Mouse (Mus musculus): Measurements from ENCODE around the gene C130050O18Rik. TPM values are rescaled to one million over a fixed set of nuclear protein-coding genes. Genes with fewer than 3 reads are reported as not detected.

The C130050O18Rik gene
- polyA plus RNA-seq, 1 experiment = 0.33 TPM

GRCm38 (mm10) chr5:139391309-139391990, 13.6 kb upstream of the C130050O18Rik start:
- TF ChIP-seq CTCF (IDR thresholded peaks at IDR 0.05; ENCODE audit: borderline replicate concordance, extremely low read depth, insufficient read depth, insufficient read length) = no peak
- TF ChIP-seq POLR2A (IDR thresholded peaks at IDR 0.05; ENCODE audit: borderline replicate concordance, extremely low read depth, insufficient read depth, insufficient read length, poor library complexity, severe bottlenecking) = no peak

GRCm38 (mm10) chr5:139392219-139393196, 12.6 kb upstream of the C130050O18Rik start:
- DNase-seq (ENCODE audit: low read depth) = no peak
- TF ChIP-seq CTCF (IDR thresholded peaks at IDR 0.05; ENCODE audit: borderline replicate concordance, extremely low read depth, insufficient read depth, insufficient read length) (no peak), POLR2A (IDR thresholded peaks at IDR 0.05; ENCODE audit: borderline replicate concordance, extremely low read depth, insufficient read depth, insufficient read length, poor library complexity, severe bottlenecking) (no peak)

More at GRCm38 (mm10) chr5:139391309-139391990, 13.6 kb upstream of the C130050O18Rik start:
- DNase-seq (ENCODE audit: low read depth) = no peak

- no peak for DNase-seq (ENCODE audit: low read depth)
- TF ChIP-seq CTCF (IDR thresholded peaks at IDR 0.05; ENCODE audit: borderline replicate concordance, extremely low read depth, insufficient read depth, insufficient read length) = no peak
- no peak for TF ChIP-seq POLR2A (IDR thresholded peaks at IDR 0.05; ENCODE audit: borderline replicate concordance, extremely low read depth, insufficient read depth, insufficient read length, poor library complexity, severe bottlenecking)
These were observed 11.9 kb upstream of the C130050O18Rik start for GRCm38 (mm10) chr5:139393197-139393588.

GRCm38 (mm10) chr5:139394399-139394798, 10.7 kb upstream of the C130050O18Rik start:
- no peak for TF ChIP-seq CTCF (IDR thresholded peaks at IDR 0.05; ENCODE audit: borderline replicate concordance, extremely low read depth, insufficient read depth, insufficient read length)
- TF ChIP-seq POLR2A (IDR thresholded peaks at IDR 0.05; ENCODE audit: borderline replicate concordance, extremely low read depth, insufficient read depth, insufficient read length, poor library complexity, severe bottlenecking) = no peak

GRCm38 (mm10) chr5:139395528-139395927, 9.6 kb upstream of the C130050O18Rik start:
- DNase-seq (ENCODE audit: low read depth) = no peak
- TF ChIP-seq POLR2A (IDR thresholded peaks at IDR 0.05; ENCODE audit: borderline replicate concordance, extremely low read depth, insufficient read depth, insufficient read length, poor library complexity, severe bottlenecking) (no peak), CTCF (IDR thresholded peaks at IDR 0.05; ENCODE audit: borderline replicate concordance, extremely low read depth, insufficient read depth, insufficient read length) (no peak)

More at GRCm38 (mm10) chr5:139394399-139394798, 10.7 kb upstream of the C130050O18Rik start:
- DNase-seq (ENCODE audit: low read depth) = no peak

DNA sequence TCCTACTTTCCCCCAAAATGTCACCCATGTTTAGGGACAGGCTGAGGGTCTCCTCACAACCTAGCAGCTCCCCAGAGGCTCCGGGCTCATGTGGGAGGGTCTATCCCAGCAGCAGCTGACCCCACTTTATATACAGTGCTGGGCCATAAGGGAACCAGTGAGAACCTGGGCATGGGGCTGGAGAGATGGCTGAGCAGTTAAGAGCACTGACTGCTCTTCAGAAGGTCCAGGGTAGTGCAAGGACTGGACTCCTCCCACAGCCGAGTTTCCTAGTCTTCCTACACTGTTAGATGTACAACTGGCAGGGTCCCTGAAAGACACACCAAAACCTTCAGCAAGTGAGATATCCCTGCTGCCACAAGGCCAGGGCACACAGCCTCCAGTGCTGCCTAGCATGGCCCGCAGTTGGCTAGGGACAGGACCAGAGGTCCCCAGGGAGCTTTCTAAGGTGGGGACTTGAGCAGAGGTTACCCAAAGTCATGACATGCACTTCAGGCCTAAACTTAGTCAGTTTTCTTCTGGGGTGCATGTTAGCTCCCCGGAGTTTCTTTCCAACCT, 7.6 kb upstream of the C130050O18Rik start:
- no peak for DNase-seq (ENCODE audit: low read depth)
- no peak for TF ChIP-seq CTCF (IDR thresholded peaks at IDR 0.05; ENCODE audit: borderline replicate concordance, extremely low read depth, insufficient read depth, insufficient read length)
- no peak for TF ChIP-seq POLR2A (IDR thresholded peaks at IDR 0.05; ENCODE audit: borderline replicate concordance, extremely low read depth, insufficient read depth, insufficient read length, poor library complexity, severe bottlenecking)

DNA sequence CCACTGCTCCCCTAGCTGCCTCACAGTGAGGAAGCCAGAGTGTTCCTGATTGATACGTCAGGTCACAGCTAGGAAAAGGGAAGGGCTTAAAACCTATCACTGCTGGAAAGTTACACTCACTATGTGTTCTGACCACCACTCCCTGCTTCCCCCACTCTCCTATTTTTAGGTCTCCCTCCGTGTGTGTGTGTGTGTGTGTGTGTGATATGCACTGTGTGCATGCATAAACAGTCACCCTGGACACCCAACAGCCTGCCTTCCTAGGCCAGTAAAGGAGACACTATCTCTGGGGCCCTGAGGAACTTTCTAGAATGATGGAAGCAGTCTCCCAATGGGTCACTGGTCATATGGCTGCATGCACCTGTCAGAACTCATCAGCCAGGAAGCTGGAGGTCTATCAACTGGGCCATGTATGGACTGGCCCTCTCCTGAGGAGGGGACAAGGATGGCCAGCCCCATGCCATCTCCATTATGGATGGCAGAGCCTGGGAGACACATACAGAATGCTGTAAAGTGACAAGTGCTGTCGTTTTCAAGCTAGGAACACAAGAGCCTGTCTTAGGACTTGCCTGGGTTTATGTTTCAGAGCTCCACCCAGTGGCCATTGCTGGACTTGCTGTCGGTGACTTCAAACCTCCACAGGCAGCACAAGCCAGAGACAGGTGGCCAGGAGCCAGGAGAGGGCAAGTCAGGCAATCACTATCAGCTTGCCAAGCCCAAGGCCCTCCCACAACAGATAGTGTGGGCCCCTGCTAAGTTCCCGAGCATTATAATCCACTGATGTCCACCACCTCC, 6.9 kb upstream of the C130050O18Rik start:
- peak; percentile 95 for DNase-seq (ENCODE audit: low read depth)
- TF ChIP-seq CTCF (IDR thresholded peaks at IDR 0.05; ENCODE audit: borderline replicate concordance, extremely low read depth, insufficient read depth, insufficient read length) (peak; percentile 88), POLR2A (IDR thresholded peaks at IDR 0.05; ENCODE audit: borderline replicate concordance, extremely low read depth, insufficient read depth, insufficient read length, poor library complexity, severe bottlenecking) (no peak)

GRCm38 (mm10) chr5:139398786-139399185, 6.3 kb upstream of the C130050O18Rik start:
- no peak for DNase-seq (ENCODE audit: low read depth)
- TF ChIP-seq POLR2A (IDR thresholded peaks at IDR 0.05; ENCODE audit: borderline replicate concordance, extremely low read depth, insufficient read depth, insufficient read length, poor library complexity, severe bottlenecking) = no peak
- no peak for TF ChIP-seq CTCF (IDR thresholded peaks at IDR 0.05; ENCODE audit: borderline replicate concordance, extremely low read depth, insufficient read depth, insufficient read length)

DNA sequence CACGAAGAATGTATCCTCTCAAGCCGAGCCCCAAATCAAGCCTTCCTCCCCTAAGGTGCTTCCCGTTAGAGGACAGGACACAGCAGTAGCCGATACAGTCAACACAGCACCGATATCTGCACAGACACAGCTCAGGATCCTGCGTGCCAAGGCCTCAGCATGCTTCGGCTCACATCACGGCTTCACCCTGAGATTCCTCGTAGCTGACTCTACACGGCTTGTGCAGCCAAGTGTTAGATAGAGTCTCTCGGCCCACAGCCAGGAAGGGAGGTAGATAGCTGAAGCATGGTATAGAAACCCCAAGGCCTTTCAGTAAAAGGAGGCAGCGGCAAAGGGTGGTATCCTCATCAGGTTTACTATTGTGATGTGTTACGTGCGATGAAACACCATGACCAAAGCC, 5.1 kb upstream of the C130050O18Rik start:
- no peak for DNase-seq (ENCODE audit: low read depth)
- TF ChIP-seq CTCF (IDR thresholded peaks at IDR 0.05; ENCODE audit: borderline replicate concordance, extremely low read depth, insufficient read depth, insufficient read length) (no peak), POLR2A (IDR thresholded peaks at IDR 0.05; ENCODE audit: borderline replicate concordance, extremely low read depth, insufficient read depth, insufficient read length, poor library complexity, severe bottlenecking) (no peak)

DNA sequence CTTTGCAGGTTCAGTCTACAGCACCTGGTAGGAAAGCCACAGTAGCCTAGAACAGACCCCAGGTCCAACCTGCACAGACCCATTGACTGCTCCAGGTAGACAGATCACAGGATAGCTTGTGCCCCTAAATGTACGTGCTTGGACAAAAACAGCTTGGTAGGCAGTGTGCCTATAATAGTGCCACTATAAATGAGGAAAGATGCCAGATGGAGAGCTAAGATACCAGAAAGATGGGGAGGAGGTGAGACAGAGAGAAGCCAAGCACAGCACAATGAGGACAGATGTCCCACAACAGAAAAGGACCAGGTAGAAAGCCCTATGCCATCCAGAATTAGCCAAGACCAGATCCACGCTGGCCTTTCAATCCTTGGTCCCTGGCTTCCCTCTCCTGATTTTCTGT, 3.0 kb upstream of the C130050O18Rik start:
- TF ChIP-seq CTCF (IDR thresholded peaks at IDR 0.05; ENCODE audit: borderline replicate concordance, extremely low read depth, insufficient read depth, insufficient read length) (no peak), POLR2A (IDR thresholded peaks at IDR 0.05; ENCODE audit: borderline replicate concordance, extremely low read depth, insufficient read depth, insufficient read length, poor library complexity, severe bottlenecking) (no peak)
- no peak for DNase-seq (ENCODE audit: low read depth)

All from brain, embryonic 14.5 days (tissue).